Mouse (Mus musculus) hindbrain, embryonic 12.5 days (tissue): Measurements from ENCODE around the gene Tex26. TPM values are rescaled to one million over a fixed set of nuclear protein-coding genes. Genes with fewer than 3 reads are reported as not detected.

Experiments
- ATAC-seq: fragments of 200-750 bp; cut with Nextera tagmentation; 2 replicates; pipeline ENCODE4 v1.8.0; 2017; ENCODE audit warnings: moderate TSS enrichment; ENCODE audit not compliant: low FRiP score
- H3K27ac ChIP-seq: fragments of 300-500 bp; sonication (generic); 2 replicates; pipeline ENCODE4 v1.5.1; 2016; ENCODE audit warnings: mild to moderate bottlenecking
- H3K27me3 ChIP-seq: fragments of 300-500 bp; sonication (generic); 2 replicates; pipeline ENCODE4 v1.6.1; 2016; ENCODE audit warnings: mild to moderate bottlenecking
- H3K36me3 ChIP-seq: fragments of 300-500 bp; sonication (generic); 2 replicates; pipeline ENCODE4 v1.6.1; 2016; ENCODE audit warnings: mild to moderate bottlenecking
- H3K4me1 ChIP-seq: fragments of 300-500 bp; sonication (generic); 2 replicates; pipeline ENCODE4 v1.6.1; 2016
- H3K4me2 ChIP-seq: fragments of 300-500 bp; sonication (generic); replicated peaks from 2 replicates; pipeline ENCODE4 v1.6.1; 2016; ENCODE audit warnings: mild to moderate bottlenecking
- H3K4me3 ChIP-seq: fragments of 300-500 bp; sonication (generic); 2 replicates; pipeline ENCODE4 v1.5.1; 2016; ENCODE audit warnings: mild to moderate bottlenecking
- H3K9ac ChIP-seq: fragments of 300-500 bp; sonication (generic); 2 replicates; pipeline ENCODE4 v1.6.1; 2016; ENCODE audit warnings: mild to moderate bottlenecking, moderate library complexity
- H3K9me3 ChIP-seq: fragments of 300-500 bp; sonication (generic); replicated peaks from 2 replicates; pipeline ENCODE4 v1.6.1; 2016; ENCODE audit warnings: mild to moderate bottlenecking
- WGBS: fragments of 180-500 bp; shearing (Covaris S2); methylation state at CpG from one replicate; pipeline ENCODE4 v1.1.7; 2016; 5-methylcytosine and 5-hydroxymethylcytosine counted together
- polyA plus RNA-seq: library from polyadenylated mRNA; unstranded; fragments of >200 nt; fragmentation: Nextera tagmentation; extraction: Ambion mirVana; gene quantifications from 2 replicates; pipeline ENCODE4 v1.2.1, GENCODE M21; 2016

Tex26 gene
- polyA plus RNA-seq, 1 experiment from 2014 or later: 1.2 TPM

GRCm38 (mm10) chr5:149503423-149504175, 64.1 kb downstream of the Tex26 start:
- Histone ChIP-seq H3K4me3 (no peak overlapping the region), H3K9ac (no peak overlapping the region), H3K4me1 (peaks cover 17% of the 10 kb centered on the region; the same call in 1 of the 2 replicates), H3K36me3 (no peaks in the 10 kb centered on the region), H3K4me2 (peak overlapping the region; percentile 27; the same call in 1 of the 2 replicates), H3K27ac (peak overlapping the region; percentile 69), H3K9me3 (no peaks in the 10 kb centered on the region), H3K27me3 (no peaks in the 10 kb centered on the region)
- 56% methylated on average over 23 of the region's 23 CpGs for WGBS
- ATAC-seq: no peak; the same call in 1 of the 2 replicates

DNA sequence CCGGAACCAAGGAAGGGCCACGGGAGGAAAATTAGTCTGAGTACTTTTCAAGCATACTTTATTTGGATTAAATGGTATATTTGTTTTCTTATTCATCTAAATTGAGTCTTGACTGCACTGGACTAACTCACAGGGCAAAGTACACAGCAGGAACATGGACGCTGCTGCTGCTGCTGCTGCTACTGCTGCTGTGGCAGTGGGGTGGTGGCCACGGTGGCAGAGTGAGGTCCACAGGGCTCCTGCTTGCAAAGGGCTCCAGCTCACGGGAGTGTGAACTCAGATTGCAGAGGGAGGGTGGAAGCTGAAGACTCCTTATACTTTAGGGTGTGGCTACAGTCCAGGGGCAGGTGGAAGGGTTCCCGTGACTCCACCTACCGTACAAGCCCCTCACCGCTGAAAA, 65.5 kb downstream of the Tex26 start:
- no peaks in the 10 kb centered on the region for H3K36me3 ChIP-seq
- WGBS: 87% methylated on average over 8 of the region's 8 CpGs
- H3K4me2 ChIP-seq: no peak overlapping the region
- H3K9ac ChIP-seq: no peak overlapping the region
- H3K27me3 ChIP-seq: no peaks in the 10 kb centered on the region
- no peak overlapping the region for H3K27ac ChIP-seq
- ATAC-seq: no peak
- H3K4me3 ChIP-seq: no peak overlapping the region
- H3K4me1 ChIP-seq: peaks cover 18% of the 10 kb centered on the region
- H3K9me3 ChIP-seq: no peaks in the 10 kb centered on the region

- Histone ChIP-seq H3K36me3 (no peaks in the 10 kb centered on the region), H3K4me2 (no peak overlapping the region), H3K27me3 (no peaks in the 10 kb centered on the region), H3K4me1 (peaks cover 23% of the 10 kb centered on the region), H3K9ac (no peak overlapping the region), H3K9me3 (no peaks in the 10 kb centered on the region), H3K4me3 (no peak overlapping the region), H3K27ac (no peak overlapping the region)
- WGBS: 100% methylated on average over 2 of the region's 2 CpGs
- no peak for ATAC-seq
Measured at GRCm38 (mm10) chr5:149506033-149506432, 66.6 kb downstream of the Tex26 start.

GRCm38 (mm10) chr5:149508094-149509029, 68.9 kb downstream of the Tex26 start:
- Histone ChIP-seq H3K27ac (no peak overlapping the region), H3K27me3 (no peaks in the 10 kb centered on the region)
- WGBS: 85% methylated on average over 20 of the region's 20 CpGs

DNA sequence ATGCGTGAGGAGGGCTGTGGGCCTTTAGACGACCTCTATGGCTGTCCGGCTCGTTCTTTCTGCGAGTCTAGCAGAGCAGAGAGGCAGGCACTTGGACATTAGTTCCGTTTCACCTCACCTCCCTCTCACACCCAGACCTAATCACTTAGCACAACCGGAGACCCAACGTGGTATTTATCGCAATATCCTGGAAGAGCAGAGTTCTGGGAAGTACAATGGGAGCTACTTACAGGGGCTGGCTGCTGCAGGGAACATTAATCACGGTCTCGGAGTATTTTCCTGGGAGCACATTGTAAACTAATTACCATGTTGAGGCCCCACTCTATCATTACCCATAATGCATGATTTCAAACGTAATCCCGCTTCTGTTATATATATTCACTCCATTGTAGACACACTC, 70.9 kb downstream of the Tex26 start:
- H3K4me3 ChIP-seq: no peak overlapping the region
- no peaks in the 10 kb centered on the region for H3K36me3 ChIP-seq
- H3K27me3 ChIP-seq: no peaks in the 10 kb centered on the region
- 0 out of 2 replicates have a peak overlapping the region, but pooled peaks have one; percentile 40 for H3K27ac ChIP-seq
- H3K9me3 ChIP-seq: no peaks in the 10 kb centered on the region
- no peak overlapping the region for H3K9ac ChIP-seq
- peaks cover 34% of the 10 kb centered on the region for H3K4me1 ChIP-seq
- 54% methylated on average over 13 of the region's 13 CpGs for WGBS
- ATAC-seq: no peak
- no peak overlapping the region for H3K4me2 ChIP-seq

More at GRCm38 (mm10) chr5:149508094-149509029, 68.9 kb downstream of the Tex26 start:
- no peak for ATAC-seq
- no peak overlapping the region for H3K9ac ChIP-seq
- no peak overlapping the region for H3K4me2 ChIP-seq
- H3K4me1 ChIP-seq: peaks cover 27% of the 10 kb centered on the region
- H3K36me3 ChIP-seq: no peaks in the 10 kb centered on the region
- H3K4me3 ChIP-seq: no peak overlapping the region
- no peaks in the 10 kb centered on the region for H3K9me3 ChIP-seq

GRCm38 (mm10) chr5:149512695-149513094, 73.2 kb downstream of the Tex26 start:
- no peak overlapping the region for H3K4me3 ChIP-seq
- H3K9me3 ChIP-seq: no peaks in the 10 kb centered on the region
- ATAC-seq: no peak
- no peak overlapping the region for H3K27ac ChIP-seq
- 22% methylated on average over 3 of the region's 3 CpGs for WGBS
- H3K27me3 ChIP-seq: no peaks in the 10 kb centered on the region
- peaks cover 39% of the 10 kb centered on the region for H3K4me1 ChIP-seq
- H3K9ac ChIP-seq: no peak overlapping the region
- no peaks in the 10 kb centered on the region for H3K36me3 ChIP-seq
- H3K4me2 ChIP-seq: no peak overlapping the region

DNA sequence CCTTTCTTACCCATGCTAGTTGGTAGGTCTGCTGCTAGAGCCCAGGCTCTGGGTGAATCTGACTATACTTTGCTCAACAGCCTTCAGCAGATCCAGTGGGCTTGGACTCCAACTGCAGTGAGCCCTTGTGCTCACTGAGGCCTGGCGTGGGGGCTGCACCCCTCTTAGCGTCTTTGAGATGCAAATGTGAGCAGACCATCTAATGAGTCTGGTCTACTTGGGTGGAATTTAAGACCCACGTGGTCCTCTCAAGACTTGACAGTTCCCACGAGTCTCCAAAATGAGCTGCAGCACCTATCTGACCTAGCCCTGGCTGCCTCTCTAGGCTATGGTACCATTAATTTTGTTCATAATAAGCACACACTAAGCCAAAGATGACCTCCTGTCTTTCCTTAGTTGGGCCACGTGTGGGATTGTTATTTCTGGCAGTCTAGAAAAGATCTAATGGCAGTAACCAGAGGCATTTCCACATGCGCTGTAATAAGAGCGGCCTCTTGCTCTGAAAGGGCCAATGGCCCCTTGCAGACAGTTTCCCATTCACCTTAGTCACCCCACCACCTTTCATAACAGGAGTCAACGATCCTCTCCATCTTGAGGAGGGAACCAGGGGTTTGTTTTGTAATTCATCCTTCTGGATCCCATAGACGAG, 74.1 kb downstream of the Tex26 start:
- peaks cover 46% of the 10 kb centered on the region for H3K4me1 ChIP-seq
- H3K9me3 ChIP-seq: no peaks in the 10 kb centered on the region
- H3K27me3 ChIP-seq: no peaks in the 10 kb centered on the region
- H3K36me3 ChIP-seq: no peaks in the 10 kb centered on the region
- H3K4me2 ChIP-seq: peak overlapping the region; percentile 29
- ATAC-seq: no peak
- H3K4me3 ChIP-seq: no peak overlapping the region
- no peak overlapping the region for H3K9ac ChIP-seq
- H3K27ac ChIP-seq: peak overlapping the region; percentile 76
- WGBS: 34% methylated on average over 9 of the region's 9 CpGs

DNA sequence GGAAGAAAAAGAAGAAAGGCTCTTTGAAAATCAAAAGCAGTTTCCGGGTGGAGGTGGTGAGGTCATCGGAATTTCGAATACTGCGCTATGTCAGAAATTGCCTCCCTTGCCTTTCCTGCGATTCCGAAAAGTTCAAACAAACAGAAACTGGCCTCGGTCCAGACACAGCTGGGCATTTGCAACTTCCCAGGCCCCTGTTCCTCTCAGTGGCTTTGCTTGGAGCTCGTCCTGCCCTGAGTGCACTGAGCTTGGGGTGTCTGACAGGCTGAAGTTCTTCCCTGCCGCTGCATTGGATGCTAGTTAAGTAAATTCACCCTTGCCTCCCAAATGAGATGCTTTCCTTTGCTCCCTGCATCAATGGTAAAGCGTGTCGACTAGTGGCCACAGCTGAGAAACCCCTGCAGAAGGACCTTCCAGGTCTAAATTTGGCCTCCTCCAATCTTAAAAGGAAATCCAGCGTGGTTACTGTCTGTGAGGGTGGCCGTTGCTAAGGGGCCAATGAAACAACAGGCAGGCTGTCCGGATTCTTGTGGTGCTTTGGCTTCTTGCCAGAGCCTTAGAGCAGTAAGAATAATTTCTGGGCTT, 74.7 kb downstream of the Tex26 start:
- Histone ChIP-seq H3K36me3 (no peaks in the 10 kb centered on the region), H3K27me3 (no peaks in the 10 kb centered on the region), H3K4me2 (peak overlapping the region; percentile 29), H3K9me3 (no peaks in the 10 kb centered on the region), H3K9ac (no peak overlapping the region), H3K27ac (peak overlapping the region; percentile 76), H3K4me3 (no peak overlapping the region), H3K4me1 (peaks cover 46% of the 10 kb centered on the region)
- ATAC-seq: peak; percentile 48
- WGBS: 13% methylated on average over 14 of the region's 14 CpGs

DNA sequence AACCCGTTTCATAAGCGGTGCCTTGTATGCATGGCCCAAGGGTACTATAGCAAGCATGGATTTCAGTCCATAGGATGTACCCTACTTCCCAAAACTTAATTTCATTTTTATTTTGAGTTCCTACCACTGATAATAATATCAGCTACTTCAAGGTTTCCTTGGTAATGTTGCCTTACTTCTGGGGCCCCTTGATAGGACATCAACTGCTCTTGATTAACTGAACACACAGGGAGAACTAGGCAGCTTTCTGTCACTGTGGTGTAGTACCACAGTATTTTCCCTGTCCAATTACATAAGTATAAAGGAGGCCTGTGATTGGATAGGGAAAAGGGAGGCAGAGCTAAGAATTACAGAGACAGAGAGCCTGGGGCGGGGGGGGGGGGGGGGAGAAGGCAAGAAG, 75.4 kb downstream of the Tex26 start:
- ATAC-seq: no peak
- Histone ChIP-seq H3K4me3 (no peak overlapping the region), H3K27ac (peak overlapping the region; percentile 76), H3K9ac (no peak overlapping the region), H3K27me3 (no peaks in the 10 kb centered on the region), H3K4me1 (peaks cover 44% of the 10 kb centered on the region), H3K36me3 (no peaks in the 10 kb centered on the region), H3K9me3 (no peaks in the 10 kb centered on the region), H3K4me2 (peak overlapping the region; percentile 29; the same call in 1 of the 2 replicates)
- 49% methylated on average over 2 of the region's 3 CpGs for WGBS

DNA sequence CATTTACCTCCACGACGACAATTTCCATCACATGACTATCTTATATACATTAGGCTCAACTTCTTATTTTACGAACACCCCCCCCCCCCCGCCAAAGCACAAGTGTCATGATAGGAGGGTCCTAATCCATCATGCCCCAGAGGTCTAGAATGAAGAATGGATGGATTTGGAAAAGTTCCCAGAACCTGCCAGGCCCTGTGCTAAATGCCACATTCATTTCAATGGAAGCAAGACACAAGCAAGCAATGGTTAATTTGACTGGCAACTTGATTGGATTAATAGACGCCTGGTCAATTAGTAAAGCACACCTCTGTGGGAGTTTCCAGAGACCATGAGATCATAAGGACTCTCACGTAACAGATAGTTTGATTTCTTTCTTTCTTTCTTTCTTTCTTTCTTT, 77.7 kb downstream of the Tex26 start:
- H3K36me3 ChIP-seq: no peaks in the 10 kb centered on the region
- no peaks in the 10 kb centered on the region for H3K27me3 ChIP-seq
- H3K27ac ChIP-seq: no peak overlapping the region
- H3K9me3 ChIP-seq: no peaks in the 10 kb centered on the region
- H3K4me1 ChIP-seq: peaks cover 39% of the 10 kb centered on the region
- 70% methylated on average over 6 of the region's 6 CpGs for WGBS
- no peak overlapping the region for H3K4me2 ChIP-seq
- H3K9ac ChIP-seq: no peak overlapping the region
- no peak overlapping the region for H3K4me3 ChIP-seq
- no peak for ATAC-seq
